Mouse (Mus musculus) megakaryocyte, embryonic 14.5 days (primary cell): ENCODE data around the gene St3gal3. TPM values are rescaled to one million over a fixed set of nuclear protein-coding genes. Genes with fewer than 3 reads are reported as not detected.

Experiments used
- H3K27me3 ChIP-seq: replicated peaks from 2 replicates; pipeline ENCODE3; 2012; ENCODE audit warnings: inconsistent platforms
- H3K36me3 ChIP-seq: replicated peaks from 2 replicates; pipeline ENCODE3; 2012; ENCODE audit warnings: low read length, inconsistent platforms, mixed read lengths
- H3K4me1 ChIP-seq: 2 replicates; pipeline ENCODE4 v1.6.1; 2012; ENCODE audit warnings: inconsistent platforms
- H3K4me3 ChIP-seq: replicated peaks from 2 replicates; pipeline ENCODE3; 2012; ENCODE audit warnings: moderate library complexity, mild to moderate bottlenecking, inconsistent platforms
- H3K9me3 ChIP-seq: 2 replicates; pipeline ENCODE4 v1.6.1; 2012; ENCODE audit warnings: inconsistent platforms
- FLI1 ChIP-seq: IDR thresholded peaks from 2 replicates; pipeline ENCODE4 v1.6.1; 2012; ENCODE audit warnings: low read length, inconsistent platforms, mixed read lengths
- GATA1 ChIP-seq: IDR thresholded peaks from 3 replicates; pipeline ENCODE4 v1.6.1; 2012; ENCODE audit warnings: mixed read lengths, low read length, inconsistent platforms, borderline replicate concordance
- polyA plus RNA-seq: library from polyadenylated mRNA; stranded (reverse); fragments of >175 nt; gene quantifications from 2 replicates; pipeline ENCODE4 v1.2.3, GENCODE M21; 2012; ENCODE audit warnings: low replicate concordance; ENCODE audit not compliant: insufficient read depth

St3gal3 gene
- polyA plus RNA-seq, 1 experiment: 17.4 TPM

- H3K36me3 ChIP-seq: no peaks in the 10 kb centered on the region
- peaks cover 13% of the 10 kb centered on the region for H3K27me3 ChIP-seq
- no peaks in the 10 kb centered on the region for H3K9me3 ChIP-seq
- peak overlapping the region; percentile 13 for H3K4me3 ChIP-seq
- no peak for TF ChIP-seq GATA1
- no peak for TF ChIP-seq FLI1
- H3K4me1 ChIP-seq: peaks cover 81% of the 10 kb centered on the region
Observed at GRCm38 (mm10) chr4:117982706-117983105, 152.0 kb downstream of the St3gal3 start.

- H3K27me3 ChIP-seq: peaks cover 19% of the 10 kb centered on the region
- peaks cover 73% of the 10 kb centered on the region for H3K4me1 ChIP-seq
- H3K36me3 ChIP-seq: no peaks in the 10 kb centered on the region
- no peaks in the 10 kb centered on the region for H3K9me3 ChIP-seq
- TF ChIP-seq GATA1 (no peak), FLI1 (no peak)
- no peak overlapping the region for H3K4me3 ChIP-seq
Observed at GRCm38 (mm10) chr4:117981518-117981917, 153.2 kb downstream of the St3gal3 start.

GRCm38 (mm10) chr4:117980161-117980560, 154.6 kb downstream of the St3gal3 start:
- no peaks in the 10 kb centered on the region for H3K9me3 ChIP-seq
- TF ChIP-seq FLI1 (no peak), GATA1 (no peak)
- no peaks in the 10 kb centered on the region for H3K36me3 ChIP-seq
- H3K4me3 ChIP-seq: no peak overlapping the region
- peaks cover 81% of the 10 kb centered on the region for H3K4me1 ChIP-seq
- peaks cover 19% of the 10 kb centered on the region for H3K27me3 ChIP-seq

DNA sequence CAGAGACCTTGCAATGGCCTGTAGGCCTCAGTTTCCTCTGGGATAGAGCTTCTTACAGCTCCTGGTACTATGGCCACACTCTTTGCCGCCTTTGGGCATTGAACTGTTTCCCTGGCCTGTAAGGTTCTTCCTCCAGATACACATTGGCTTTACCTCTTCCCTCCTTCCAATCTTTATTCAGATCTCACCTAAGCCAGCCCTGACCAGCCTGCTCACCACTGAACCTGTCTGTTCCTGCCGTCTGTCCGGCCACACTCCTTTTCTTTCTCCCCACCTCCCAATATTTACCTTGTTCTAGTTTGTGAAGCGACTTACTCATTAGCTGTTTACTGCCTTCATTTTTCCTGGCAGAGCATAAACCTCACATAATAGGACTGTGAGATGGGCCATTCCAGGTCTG, 155.5 kb downstream of the St3gal3 start:
- Histone ChIP-seq H3K27me3 (peaks cover 21% of the 10 kb centered on the region), H3K36me3 (no peaks in the 10 kb centered on the region), H3K4me3 (no peak overlapping the region), H3K9me3 (no peaks in the 10 kb centered on the region), H3K4me1 (peaks cover 71% of the 10 kb centered on the region)
- TF ChIP-seq FLI1 (no peak), GATA1 (no peak)

DNA sequence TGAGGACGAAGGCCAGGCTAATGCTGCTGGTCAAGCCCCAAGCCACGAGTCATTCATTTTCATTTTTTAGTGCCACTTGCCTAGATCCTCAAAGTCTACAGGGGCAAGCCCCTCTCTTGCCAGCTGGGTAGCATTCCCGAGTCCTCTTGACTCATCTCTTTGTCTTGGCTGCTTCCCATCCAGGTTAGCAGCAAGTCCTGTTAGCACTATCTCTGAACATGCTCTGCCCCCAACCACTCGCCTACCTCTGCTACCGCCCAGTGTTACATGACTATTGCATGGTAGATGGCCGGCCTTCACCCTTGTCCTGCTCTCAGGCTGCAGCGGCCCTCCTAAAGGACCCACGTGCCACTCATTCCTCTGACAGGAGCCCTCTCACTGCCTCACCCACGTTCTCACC, 156.4 kb downstream of the St3gal3 start:
- no peaks in the 10 kb centered on the region for H3K9me3 ChIP-seq
- H3K4me1 ChIP-seq: peaks cover 63% of the 10 kb centered on the region
- peaks cover 21% of the 10 kb centered on the region for H3K27me3 ChIP-seq
- no peaks in the 10 kb centered on the region for H3K36me3 ChIP-seq
- no peak overlapping the region for H3K4me3 ChIP-seq
- no peak for TF ChIP-seq FLI1
- no peak for TF ChIP-seq GATA1

GRCm38 (mm10) chr4:117977841-117978240, 156.9 kb downstream of the St3gal3 start:
- Histone ChIP-seq H3K4me1 (peaks cover 63% of the 10 kb centered on the region), H3K9me3 (no peaks in the 10 kb centered on the region), H3K4me3 (no peak overlapping the region), H3K27me3 (peaks cover 20% of the 10 kb centered on the region), H3K36me3 (no peaks in the 10 kb centered on the region)
- TF ChIP-seq GATA1 (no peak), FLI1 (no peak)

- peaks cover 19% of the 10 kb centered on the region for H3K27me3 ChIP-seq
- TF ChIP-seq GATA1 (no peak), FLI1 (no peak)
- peaks cover 63% of the 10 kb centered on the region for H3K4me1 ChIP-seq
- H3K9me3 ChIP-seq: no peaks in the 10 kb centered on the region
- H3K4me3 ChIP-seq: no peak overlapping the region
- no peaks in the 10 kb centered on the region for H3K36me3 ChIP-seq
Observed at GRCm38 (mm10) chr4:117977371-117977770, 157.3 kb downstream of the St3gal3 start.

DNA sequence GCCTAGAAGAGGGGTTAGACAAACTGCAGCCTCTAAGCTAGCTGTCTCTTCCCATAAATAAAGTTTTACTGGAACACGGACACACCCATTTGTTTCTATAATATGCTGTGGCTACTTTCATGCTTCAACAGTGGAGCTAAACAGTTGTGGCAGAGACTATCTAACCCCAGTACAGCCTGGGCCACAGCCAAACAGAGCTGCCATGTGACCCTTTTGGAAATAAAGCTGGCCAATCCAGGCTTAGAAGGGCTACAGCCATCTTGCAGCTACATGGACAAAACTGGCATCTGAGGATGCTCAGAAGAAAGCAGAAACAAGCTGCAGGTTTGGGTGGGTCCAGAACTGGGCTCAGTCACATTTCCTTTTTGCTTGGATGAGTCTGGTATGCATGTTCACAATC, 158.9 kb downstream of the St3gal3 start:
- H3K36me3 ChIP-seq: no peaks in the 10 kb centered on the region
- TF ChIP-seq FLI1 (no peak), GATA1 (no peak)
- no peak overlapping the region for H3K4me3 ChIP-seq
- H3K27me3 ChIP-seq: peaks cover 14% of the 10 kb centered on the region
- no peaks in the 10 kb centered on the region for H3K9me3 ChIP-seq
- peaks cover 56% of the 10 kb centered on the region for H3K4me1 ChIP-seq

DNA sequence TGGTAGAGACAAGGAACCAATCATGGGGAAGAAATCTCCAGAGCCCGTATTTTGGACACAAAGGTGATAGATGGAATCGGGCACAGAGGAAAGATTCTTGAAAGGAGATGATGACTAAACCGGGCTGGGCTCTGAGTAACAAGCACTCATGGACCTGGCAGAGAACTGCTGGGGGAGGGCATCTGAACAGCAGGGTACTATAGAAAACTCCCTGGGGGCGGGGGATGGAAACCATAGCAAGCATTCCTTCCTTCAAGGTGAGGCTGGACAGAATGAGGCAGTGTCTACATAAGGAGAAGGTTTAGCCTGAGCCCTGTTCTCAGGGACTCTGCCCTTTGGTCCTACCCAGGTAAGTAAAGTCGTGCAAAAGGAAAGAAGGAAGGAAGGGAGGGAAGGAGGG, 160.0 kb downstream of the St3gal3 start:
- H3K4me1 ChIP-seq: peaks cover 56% of the 10 kb centered on the region
- TF ChIP-seq GATA1: no peak
- no peak for TF ChIP-seq FLI1
- no peaks in the 10 kb centered on the region for H3K36me3 ChIP-seq
- peaks cover 14% of the 10 kb centered on the region for H3K27me3 ChIP-seq
- H3K4me3 ChIP-seq: no peak overlapping the region
- H3K9me3 ChIP-seq: no peaks in the 10 kb centered on the region

DNA sequence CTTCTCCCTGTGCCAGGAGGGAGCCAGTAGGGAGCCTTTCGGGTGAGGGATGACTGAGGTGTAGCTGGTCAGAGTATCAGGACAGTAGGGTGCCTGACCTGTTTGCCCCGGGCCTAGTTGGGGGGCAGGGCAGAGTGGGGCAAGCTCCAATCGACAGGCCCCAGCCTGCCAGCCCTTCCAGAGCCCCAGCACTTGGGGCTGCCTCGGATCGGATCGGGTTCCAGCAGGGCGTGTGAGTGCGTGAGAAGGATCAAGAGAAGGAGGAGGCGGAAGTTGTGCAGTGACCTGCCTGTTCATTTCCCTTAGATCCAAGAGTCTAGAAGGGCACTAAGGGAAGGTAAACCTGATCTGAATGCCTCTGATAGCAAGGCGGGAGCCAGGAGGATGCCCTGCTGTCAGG, 161.7 kb downstream of the St3gal3 start:
- Histone ChIP-seq H3K36me3 (no peaks in the 10 kb centered on the region), H3K4me3 (no peak overlapping the region), H3K9me3 (no peaks in the 10 kb centered on the region), H3K27me3 (peaks cover 10% of the 10 kb centered on the region), H3K4me1 (peaks cover 49% of the 10 kb centered on the region)
- TF ChIP-seq GATA1 (no peak), FLI1 (no peak)
